In genomic region chr1:177321655-177322306, GRCm38 (mm10) we compare ENCODE assay signal across 8 mouse cellular contexts.
A peak's percentile ranks its signal among the peaks of the same experiment; 100 is the strongest.
DNase-seq lines count a peak whose midpoint lies in the region; ATAC-seq and TF ChIP-seq lines count a peak whose summit lies in the region.

No protein-coding gene starts in this region.

- no peak for TF ChIP-seq POLR2A in bone marrow macrophage, adult 2 months (IDR thresholded peaks at IDR 0.05; ENCODE audit: borderline replicate concordance, low read depth, low read length)
- TF ChIP-seq POLR2A in thymus, adult 2 months (IDR thresholded peaks at IDR 0.05; ENCODE audit: control insufficient read depth, extremely low read depth, insufficient read depth, low read length, poor library complexity) = no peak

- no peak for TF ChIP-seq CTCF in lung, embryonic 14.5 days (IDR thresholded peaks at IDR 0.05; ENCODE audit: low read depth)
- TF ChIP-seq CTCF in bone marrow macrophage, adult 2 months (IDR thresholded peaks at IDR 0.05; ENCODE audit: low read depth, low read length) = no peak
- no peak for TF ChIP-seq CTCF in thymus, adult 2 months (IDR thresholded peaks at IDR 0.05; ENCODE audit: borderline replicate concordance, control insufficient read depth, extremely low read depth, insufficient read depth, low read length, poor library complexity)

- H3K4me3 ChIP-seq in lung, embryonic 14.5 days (ENCODE audit: low read depth, low read length) = no peak overlapping the region
- H3K4me3 ChIP-seq in bone marrow macrophage, adult 2 months (ENCODE audit: insufficient read depth, low read length) = peak overlapping the region; percentile 15
- no peak overlapping the region for H3K4me3 ChIP-seq in embryonic facial prominence, embryonic 11.5 days (ENCODE audit: low read depth, low read length)
- H3K4me3 ChIP-seq in thymus, adult 2 months (ENCODE audit: control insufficient read depth, insufficient read depth, low read length) = no peak overlapping the region

- H3K27me3 ChIP-seq in lung, embryonic 14.5 days (ENCODE audit: insufficient read depth, low read length) = no peaks in the 10 kb centered on the region
- H3K27me3 ChIP-seq in embryonic facial prominence, embryonic 11.5 days (ENCODE audit: control insufficient read depth, insufficient read depth, low read length) = no peaks in the 10 kb centered on the region
- H3K27me3 ChIP-seq in thymus, adult 2 months (ENCODE audit: control insufficient read depth, insufficient read depth, low read length) = no peaks in the 10 kb centered on the region; the same call in 1 of the 2 replicates

- H3K4me1 ChIP-seq in lung, embryonic 14.5 days (ENCODE audit: insufficient read depth) = peaks cover 5% of the 10 kb centered on the region; the same call in 1 of the 2 replicates
- peaks cover 16% of the 10 kb centered on the region for H3K4me1 ChIP-seq in bone marrow macrophage, adult 2 months (ENCODE audit: control insufficient read depth, insufficient read depth, low read length)
- H3K4me1 ChIP-seq in embryonic facial prominence, embryonic 11.5 days (ENCODE audit: control insufficient read depth, insufficient read depth, low read length) = no peaks in the 10 kb centered on the region
- H3K4me1 ChIP-seq in thymus, adult 2 months (replicated peaks; ENCODE audit: control insufficient read depth, insufficient read depth, low read length) = no peaks in the 10 kb centered on the region

- H3K27ac ChIP-seq in lung, embryonic 14.5 days (ENCODE audit: low read depth) = no peak overlapping the region
- H3K27ac ChIP-seq in bone marrow macrophage, adult 2 months (ENCODE audit: insufficient read depth, low read depth, low read length) = peak overlapping the region; percentile 51
- H3K27ac ChIP-seq in embryonic facial prominence, embryonic 11.5 days (replicated peaks; ENCODE audit: low read depth, low read length) = no peak overlapping the region
- no peak overlapping the region for H3K27ac ChIP-seq in thymus, adult 2 months (ENCODE audit: control insufficient read depth, insufficient read depth, low read length)

- DNase-seq in lung, embryonic 14.5 days = peak; percentile 17
- DNase-seq in lung, postnatal 10 days = no peak
- DNase-seq in embryonic facial prominence, embryonic 11.5 days (ENCODE audit: low spot score) = peak; percentile 32
- no peak for DNase-seq in urinary bladder, adult 18-20 months (ENCODE audit: low spot score in 2 of 2)
- no peak for DNase-seq in gastrocnemius, postnatal 14 days
- no peak for DNase-seq in thymus, adult 2 months

- no peak overlapping the region for H3K9ac ChIP-seq in lung, embryonic 14.5 days
- H3K9ac ChIP-seq in embryonic facial prominence, embryonic 11.5 days (replicated peaks; ENCODE audit: low read length) = no peak overlapping the region

- H3K36me3 ChIP-seq in lung, embryonic 14.5 days (ENCODE audit: insufficient read depth) = no peaks in the 10 kb centered on the region
- no peaks in the 10 kb centered on the region for H3K36me3 ChIP-seq in embryonic facial prominence, embryonic 11.5 days (replicated peaks; ENCODE audit: control insufficient read depth, insufficient read depth, low read depth, low read length)
- no peaks in the 10 kb centered on the region for H3K36me3 ChIP-seq in thymus, adult 2 months (ENCODE audit: control insufficient read depth, insufficient read depth, low read length)

- intact Hi-C loops in gastrocnemius, postnatal 14 days (cut with DNase I; ENCODE audit: low total_unique reads) = no loop called here

- peak overlapping the region; percentile 93; the same call in 1 of the 2 replicates for H3K4me2 ChIP-seq in lung, embryonic 14.5 days
- no peak overlapping the region; the same call in 1 of the 2 replicates for H3K4me2 ChIP-seq in embryonic facial prominence, embryonic 11.5 days (ENCODE audit: low read depth, low read length)

- no peak for ATAC-seq in lung, embryonic 14.5 days (ENCODE audit: insufficient read depth)
- ATAC-seq in embryonic facial prominence, embryonic 11.5 days (replicated peaks; ENCODE audit: insufficient number of reproducible peaks, low FRiP score, low TSS enrichment, low read depth) = no peak
- 0 out of 2 replicates have a peak, but pooled peaks have one; percentile 14 for ATAC-seq in megakaryocyte progenitor cell, adult 5-6 weeks (replicated peaks; ENCODE audit: poor library complexity)

- WGBS in lung, embryonic 14.5 days = 46% methylated on average over 5 of the region's 5 CpGs
- WGBS in embryonic facial prominence, embryonic 11.5 days = 31% methylated on average over 5 of the region's 5 CpGs
- 87% methylated on average over 5 of the region's 5 CpGs for WGBS in thymus, adult 2 months

- H3K9me3 ChIP-seq in lung, embryonic 14.5 days (ENCODE audit: low read depth, low read length) = no peaks in the 10 kb centered on the region
- H3K9me3 ChIP-seq in embryonic facial prominence, embryonic 11.5 days (replicated peaks; ENCODE audit: control insufficient read depth, low read length) = no peaks in the 10 kb centered on the region

Comparison
In these comparisons a context has a peak if more than half of its experiments do, and no peak if none do; other contexts are left out.
1. DNase-seq: peak in lung, embryonic 14.5 days (single experiment) and embryonic facial prominence, embryonic 11.5 days (single experiment); none in lung, postnatal 10 days (single experiment), urinary bladder, adult 18-20 months (0 of 2), gastrocnemius, postnatal 14 days (single experiment) and thymus, adult 2 months (single experiment).